Mouse (Mus musculus): Measurements from ENCODE around the gene Gm14226. TPM values are rescaled to one million over a fixed set of nuclear protein-coding genes. Genes with fewer than 3 reads are reported as not detected.

Gm14226 gene
- total and polyA plus RNA-seq, 2 experiments from 2014 or later = 0.07 TPM; not detected in 1

- no peaks in the 10 kb centered on the region for H3K27me3 ChIP-seq (ENCODE audit: insufficient read depth, low read length)
- H3K27ac ChIP-seq (ENCODE audit: low read depth, low read length) = no peak overlapping the region
- H3K4me2 ChIP-seq (ENCODE audit: low read depth, low read length, poor library complexity, severe bottlenecking) = no peak overlapping the region
- no peaks in the 10 kb centered on the region for H3K36me3 ChIP-seq (ENCODE audit: insufficient read depth, low read length)
- no peaks in the 10 kb centered on the region for H3K9me3 ChIP-seq (ENCODE audit: low read length)
- whole genome bisulfite sequencing = 75% methylated on average over 3 of the region's 3 CpGs
- no peak for DNase-seq (ENCODE audit: low spot score)
- H3K4me1 ChIP-seq (ENCODE audit: insufficient read depth, low read length) = no peaks in the 10 kb centered on the region
- H3K9ac ChIP-seq (replicated peaks; ENCODE audit: low read length, poor library complexity, severe bottlenecking) = no peak overlapping the region
- ATAC-seq (ENCODE audit: low FRiP score) = no peak
- no peak for TF ChIP-seq CTCF (IDR thresholded peaks at IDR 0.05)
- no peak overlapping the region for H3K4me3 ChIP-seq (ENCODE audit: low read depth, low read length)
Observed at GRCm38 (mm10) chr2:155045075-155045474, 27.0 kb downstream of the Gm14226 start.

GRCm38 (mm10) chr2:155046803-155047202 is 28.7 kb downstream of the Gm14226 start:
- Histone ChIP-seq H3K4me2 (ENCODE audit: low read depth, low read length, poor library complexity, severe bottlenecking) (no peak overlapping the region), H3K9me3 (ENCODE audit: low read length) (no peaks in the 10 kb centered on the region)
- WGBS = 83% methylated on average over 2 of the region's 2 CpGs

GRCm38 (mm10) chr2:155047452-155048178 is 29.5 kb downstream of the Gm14226 start:
- WGBS = 66% methylated on average over 7 of the region's 7 CpGs
- H3K4me1 ChIP-seq (ENCODE audit: insufficient read depth, low read length) = peaks cover 3% of the 10 kb centered on the region; the same call in 1 of the 2 replicates
- TF ChIP-seq CTCF (IDR thresholded peaks at IDR 0.05) = no peak
- H3K9me3 ChIP-seq (ENCODE audit: low read length) = no peaks in the 10 kb centered on the region
- no peaks in the 10 kb centered on the region for H3K27me3 ChIP-seq (ENCODE audit: insufficient read depth, low read length)
- H3K9ac ChIP-seq (replicated peaks; ENCODE audit: low read length, poor library complexity, severe bottlenecking) = no peak overlapping the region
- ATAC-seq (ENCODE audit: low FRiP score) (no peak), DNase-seq (ENCODE audit: low spot score) (no peak)
- H3K4me2 ChIP-seq (ENCODE audit: low read depth, low read length, poor library complexity, severe bottlenecking) = no peak overlapping the region
- no peaks in the 10 kb centered on the region for H3K36me3 ChIP-seq (ENCODE audit: insufficient read depth, low read length)
- H3K4me3 ChIP-seq (ENCODE audit: low read depth, low read length) = no peak overlapping the region
- no peak overlapping the region for H3K27ac ChIP-seq (ENCODE audit: low read depth, low read length)

More at GRCm38 (mm10) chr2:155046803-155047202, 28.7 kb downstream of the Gm14226 start:
- TF ChIP-seq CTCF (IDR thresholded peaks at IDR 0.05) = no peak
- Histone ChIP-seq H3K27ac (ENCODE audit: low read depth, low read length) (no peak overlapping the region), H3K4me1 (ENCODE audit: insufficient read depth, low read length) (peaks cover 3% of the 10 kb centered on the region; the same call in 1 of the 2 replicates), H3K4me3 (ENCODE audit: low read depth, low read length) (no peak overlapping the region), H3K27me3 (ENCODE audit: insufficient read depth, low read length) (no peaks in the 10 kb centered on the region), H3K36me3 (ENCODE audit: insufficient read depth, low read length) (no peaks in the 10 kb centered on the region), H3K9ac (replicated peaks; ENCODE audit: low read length, poor library complexity, severe bottlenecking) (no peak overlapping the region)
- DNase-seq (ENCODE audit: low spot score) = no peak
- no peak for ATAC-seq (ENCODE audit: low FRiP score)

GRCm38 (mm10) chr2:155050108-155050503 is 32.0 kb downstream of the Gm14226 start:
- ATAC-seq (ENCODE audit: low FRiP score) (peak; percentile 26), DNase-seq (ENCODE audit: low spot score) (peak; percentile 15)
- WGBS = 19% methylated on average over 5 of the region's 5 CpGs
- TF ChIP-seq CTCF (IDR thresholded peaks at IDR 0.05) = no peak
- peak overlapping the region; percentile 88 for H3K4me2 ChIP-seq (ENCODE audit: low read depth, low read length, poor library complexity, severe bottlenecking)
- peak overlapping the region; percentile 91 for H3K27ac ChIP-seq (ENCODE audit: low read depth, low read length)
- peak overlapping the region; percentile 39 for H3K4me3 ChIP-seq (ENCODE audit: low read depth, low read length)
- H3K9me3 ChIP-seq (ENCODE audit: low read length) = no peaks in the 10 kb centered on the region
- no peaks in the 10 kb centered on the region for H3K36me3 ChIP-seq (ENCODE audit: insufficient read depth, low read length)
- H3K27me3 ChIP-seq (ENCODE audit: insufficient read depth, low read length) = no peaks in the 10 kb centered on the region
- peak overlapping the region; percentile 75 for H3K9ac ChIP-seq (replicated peaks; ENCODE audit: low read length, poor library complexity, severe bottlenecking)
- peaks cover 3% of the 10 kb centered on the region; the same call in 1 of the 2 replicates for H3K4me1 ChIP-seq (ENCODE audit: insufficient read depth, low read length)

GRCm38 (mm10) chr2:155050504-155051236 is 32.6 kb downstream of the Gm14226 start:
- DNase-seq (ENCODE audit: low spot score) = peak; percentile 97
- 2% methylated on average over 44 of the region's 45 CpGs for WGBS
- no peaks in the 10 kb centered on the region for H3K27me3 ChIP-seq (ENCODE audit: insufficient read depth, low read length)
- peak; percentile 96 for ATAC-seq (ENCODE audit: low FRiP score)
- no peaks in the 10 kb centered on the region for H3K36me3 ChIP-seq (ENCODE audit: insufficient read depth, low read length)
- peaks cover 3% of the 10 kb centered on the region; the same call in 1 of the 2 replicates for H3K4me1 ChIP-seq (ENCODE audit: insufficient read depth, low read length)
- peak overlapping the region; percentile 75 for H3K9ac ChIP-seq (replicated peaks; ENCODE audit: low read length, poor library complexity, severe bottlenecking)
- H3K27ac ChIP-seq (ENCODE audit: low read depth, low read length) = peak overlapping the region; percentile 91
- 0 out of 2 replicates have a peak, but pooled peaks have one; percentile 22 for TF ChIP-seq CTCF (IDR thresholded peaks at IDR 0.05)
- no peaks in the 10 kb centered on the region for H3K9me3 ChIP-seq (ENCODE audit: low read length)
- peak overlapping the region; percentile 39 for H3K4me3 ChIP-seq (ENCODE audit: low read depth, low read length)
- peak overlapping the region; percentile 88 for H3K4me2 ChIP-seq (ENCODE audit: low read depth, low read length, poor library complexity, severe bottlenecking)
